Mouse (Mus musculus) embryonic facial prominence, embryonic 11.5 days (tissue): ENCODE data around the gene Vmn2r80. TPM values are rescaled to one million over a fixed set of nuclear protein-coding genes. Genes with fewer than 3 reads are reported as not detected.
"Not testable (repeated sequence)": the region's sequence is repeated elsewhere in the genome, so short reads cannot be mapped to it uniquely, and the experiment has no call there.

Experiments
- ATAC-seq: fragments of 200-750 bp; cut with Nextera tagmentation; replicated peaks from 2 replicates; pipeline ENCODE4 v1.8.0; 2017; ENCODE audit warnings: low read depth; ENCODE audit not compliant: insufficient number of reproducible peaks, low FRiP score, low TSS enrichment
- DNase-seq: peaks from one replicate; pipeline ENCODE4 v3.0.0-alpha.2; 2015; ENCODE audit warnings: low spot score
- H3K27ac ChIP-seq: fragments of 300-500 bp; sonication (generic); replicated peaks from 2 replicates; pipeline ENCODE4 v1.5.1; 2014; ENCODE audit warnings: mild to moderate bottlenecking, low read depth, low read length, control low read depth
- H3K27me3 ChIP-seq: fragments of 300-500 bp; sonication (generic); 2 replicates; pipeline ENCODE4 v1.6.1; 2014; ENCODE audit warnings: mild to moderate bottlenecking, low read length, moderate library complexity, mixed read lengths; ENCODE audit not compliant: control insufficient read depth, insufficient read depth
- H3K36me3 ChIP-seq: fragments of 300-500 bp; sonication (generic); replicated peaks from 2 replicates; pipeline ENCODE4 v1.6.1; 2014; ENCODE audit warnings: low read depth, mild to moderate bottlenecking, low read length, moderate library complexity, mixed read lengths; ENCODE audit not compliant: control insufficient read depth, insufficient read depth
- H3K4me1 ChIP-seq: fragments of 300-500 bp; sonication (generic); 2 replicates; pipeline ENCODE4 v1.6.1; 2014; ENCODE audit warnings: low read length, mixed read lengths; ENCODE audit not compliant: control insufficient read depth, insufficient read depth
- H3K4me2 ChIP-seq: fragments of 300-500 bp; sonication (generic); 2 replicates; pipeline ENCODE4 v1.6.1; 2014; ENCODE audit warnings: low read depth, mild to moderate bottlenecking, control low read depth, low read length, moderate library complexity
- H3K4me3 ChIP-seq: fragments of 300-500 bp; sonication (generic); 2 replicates; pipeline ENCODE4 v1.5.1; 2014; ENCODE audit warnings: low read depth, low read length, control low read depth
- H3K9ac ChIP-seq: fragments of 300-500 bp; sonication (generic); replicated peaks from 2 replicates; pipeline ENCODE4 v1.6.1; 2014; ENCODE audit warnings: mild to moderate bottlenecking, control low read depth, low read length
- H3K9me3 ChIP-seq: fragments of 300-500 bp; sonication (generic); replicated peaks from 2 replicates; pipeline ENCODE4 v1.6.1; 2016; ENCODE audit warnings: mild to moderate bottlenecking, low read length, inconsistent platforms, mixed read lengths; ENCODE audit not compliant: control insufficient read depth
- WGBS: fragments of 180-500 bp; shearing (Covaris S2); extraction: QIAGEN DNeasy Blood & Tissue Kit; methylation state at CpG from one replicate; pipeline ENCODE4 v1.1.7; 2014; 5-methylcytosine and 5-hydroxymethylcytosine counted together
- polyA plus RNA-seq: library from polyadenylated mRNA; unstranded; fragments of >200 nt; fragmentation: Nextera tagmentation; extraction: Ambion mirVana; gene quantifications from 2 replicates; pipeline ENCODE4 v1.2.1, GENCODE M21; 2014

The Vmn2r80 gene
- polyA plus RNA-seq, 1 experiment from 2014 or later: not detected

DNA sequence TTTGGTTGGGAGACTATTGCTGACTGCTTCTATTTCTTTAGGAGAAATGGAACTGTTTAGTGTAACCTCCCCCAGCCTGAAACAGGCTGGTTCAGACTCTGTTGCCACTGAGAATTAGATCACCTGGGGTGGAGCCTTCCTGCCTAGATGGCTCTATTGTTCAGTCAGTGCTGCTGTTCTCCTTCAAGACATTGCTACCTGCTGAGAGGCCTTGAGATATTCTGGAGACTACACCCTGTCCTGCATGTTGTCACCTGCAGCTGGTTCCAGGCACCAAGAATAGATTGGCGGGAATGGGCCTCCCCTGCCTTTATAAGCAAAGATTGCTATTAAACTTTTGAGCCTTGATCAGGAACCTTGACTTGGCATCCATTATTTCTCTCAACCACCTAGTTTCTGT, 51.4 kb downstream of the Vmn2r80 start:
- not testable (repeated sequence) for H3K27ac ChIP-seq, H3K36me3 ChIP-seq, H3K9me3 ChIP-seq, H3K4me3 ChIP-seq, DNase-seq, ATAC-seq, H3K4me1 ChIP-seq, H3K9ac ChIP-seq, H3K27me3 ChIP-seq, H3K4me2 ChIP-seq
- 86% methylated on average over 1 of the region's 1 CpGs for WGBS

- no peak overlapping the region for H3K4me2 ChIP-seq
- no peak overlapping the region for H3K4me3 ChIP-seq
- H3K9me3 ChIP-seq: no peaks in the 10 kb centered on the region
- no peaks in the 10 kb centered on the region for H3K27me3 ChIP-seq
- H3K27ac ChIP-seq: no peak overlapping the region
- H3K4me1 ChIP-seq: no peaks in the 10 kb centered on the region
- no peak overlapping the region for H3K9ac ChIP-seq
- H3K36me3 ChIP-seq: no peaks in the 10 kb centered on the region
- ATAC-seq (no peak), DNase-seq (no peak)
Measured at GRCm38 (mm10) chr10:79220432-79220831, 71.9 kb downstream of the Vmn2r80 start.

- H3K27me3 ChIP-seq: no peaks in the 10 kb centered on the region
Measured at GRCm38 (mm10) chr10:79221606-79222005, 73.0 kb downstream of the Vmn2r80 start.

GRCm38 (mm10) chr10:79222214-79222613, 73.6 kb downstream of the Vmn2r80 start:
- DNase-seq: no peak
- no peaks in the 10 kb centered on the region for H3K36me3 ChIP-seq
- WGBS: 77% methylated on average over 7 of the region's 7 CpGs
- no peak overlapping the region for H3K4me2 ChIP-seq
- ATAC-seq: no peak
- no peaks in the 10 kb centered on the region for H3K9me3 ChIP-seq
- H3K27me3 ChIP-seq: no peaks in the 10 kb centered on the region
- no peaks in the 10 kb centered on the region for H3K4me1 ChIP-seq
- H3K9ac ChIP-seq: no peak overlapping the region
- H3K27ac ChIP-seq: no peak overlapping the region
- no peak overlapping the region for H3K4me3 ChIP-seq

More at GRCm38 (mm10) chr10:79221606-79222005, 73.0 kb downstream of the Vmn2r80 start:
- Histone ChIP-seq H3K4me2 (no peak overlapping the region), H3K4me1 (no peaks in the 10 kb centered on the region), H3K27ac (no peak overlapping the region), H3K36me3 (no peaks in the 10 kb centered on the region), H3K9me3 (no peaks in the 10 kb centered on the region), H3K4me3 (no peak overlapping the region), H3K9ac (no peak overlapping the region)
- DNase-seq (no peak), ATAC-seq (no peak)

Other genes starting within 250 kb of the Vmn2r80 start
- not detected in 2 replicates for gene Olfr1354, start 235.6 kb upstream of the Vmn2r80 start, polyA plus RNA-seq
- not detected in 2 replicates for gene Olfr8, start 198.1 kb upstream of the Vmn2r80 start, polyA plus RNA-seq
- gene Olfr1353, start 185.5 kb upstream of the Vmn2r80 start, polyA plus RNA-seq: not detected in 2 replicates
- gene Olfr1352, start 167.7 kb upstream of the Vmn2r80 start, polyA plus RNA-seq: not detected in 2 replicates
- gene Olfr1351, start 136.3 kb upstream of the Vmn2r80 start, polyA plus RNA-seq: not detected in 2 replicates
- not detected in 2 replicates for gene Olfr57, start 120.0 kb upstream of the Vmn2r80 start, polyA plus RNA-seq
- gene 2610008E11Rik, start 51.2 kb upstream of the Vmn2r80 start, polyA plus RNA-seq: 45.8 and 49.2 TPM in 2 replicates
- gene Vmn2r81, start 98.9 kb downstream of the Vmn2r80 start, polyA plus RNA-seq: not detected in 2 replicates
- not detected in 2 replicates for gene Vmn2r82, start 207.8 kb downstream of the Vmn2r80 start, polyA plus RNA-seq